Mouse (Mus musculus): ENCODE measurements at regions not wholly inside any gene's neighbourhood (a gene's known extent, or its start where the extent isn't known, plus 50 kb on each side); places are given as distances from the start of the nearest gene placed in this dataset.

DNA sequence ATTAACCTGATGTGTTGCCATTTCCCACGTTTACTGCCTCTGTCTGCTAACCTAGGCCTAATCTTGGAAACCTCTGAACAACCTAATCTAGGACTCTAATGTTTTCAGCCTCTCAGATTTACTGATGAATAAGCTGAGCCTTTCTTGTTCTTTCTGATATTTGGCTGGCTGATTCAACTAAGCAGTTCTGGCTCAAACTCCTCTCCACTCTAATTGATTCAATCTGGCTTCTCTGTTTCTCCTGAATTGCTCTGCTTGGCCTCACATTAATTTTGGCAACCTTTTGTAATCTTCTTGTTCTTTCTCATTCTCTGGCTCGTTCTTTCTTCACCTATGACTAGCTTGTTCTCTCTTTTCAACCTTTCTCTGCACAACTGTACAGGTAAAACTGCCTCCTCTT, 1561.2 kb upstream of the Zeb2 start:
- no peak for DNase-seq (ENCODE audit: low read depth)

DNA sequence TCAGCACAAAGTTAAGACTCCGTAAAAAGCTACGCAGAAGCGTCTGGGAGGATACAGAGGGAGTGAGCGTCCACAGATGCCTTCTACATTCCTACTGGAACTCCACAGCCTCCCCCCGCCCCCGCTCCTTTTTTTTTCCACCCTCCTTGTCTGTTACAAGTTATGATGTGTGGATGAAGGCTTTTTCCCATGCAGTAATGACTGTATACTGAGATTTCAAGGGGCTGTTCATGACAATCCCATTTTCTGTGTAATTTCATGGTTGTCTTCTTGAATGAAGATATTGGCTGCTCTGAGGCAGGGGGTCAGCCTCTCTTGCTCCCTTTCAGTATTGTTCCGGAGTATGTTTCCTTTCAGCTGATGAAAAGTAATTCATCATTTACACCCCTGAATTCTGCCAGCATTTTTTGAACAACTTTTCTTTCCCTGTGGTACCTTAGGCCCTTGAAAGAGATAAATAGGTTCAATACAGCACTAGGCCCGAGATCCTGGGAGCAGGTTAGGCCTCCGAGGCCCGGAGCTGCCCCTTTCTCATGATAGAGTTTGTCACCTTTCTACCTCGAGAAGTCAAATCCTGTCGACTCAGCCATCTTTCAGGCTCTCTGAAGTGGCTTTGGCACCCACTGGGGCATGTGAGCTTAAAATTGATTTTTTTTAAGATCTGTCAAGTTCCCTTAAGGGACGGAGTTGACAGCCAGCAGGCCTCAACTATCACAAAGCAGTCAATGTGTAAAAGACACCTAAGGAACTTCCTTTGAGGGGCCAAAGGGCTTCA, 1552.5 kb upstream of the Zeb2 start:
- no peak for DNase-seq (ENCODE audit: low read depth)

DNA sequence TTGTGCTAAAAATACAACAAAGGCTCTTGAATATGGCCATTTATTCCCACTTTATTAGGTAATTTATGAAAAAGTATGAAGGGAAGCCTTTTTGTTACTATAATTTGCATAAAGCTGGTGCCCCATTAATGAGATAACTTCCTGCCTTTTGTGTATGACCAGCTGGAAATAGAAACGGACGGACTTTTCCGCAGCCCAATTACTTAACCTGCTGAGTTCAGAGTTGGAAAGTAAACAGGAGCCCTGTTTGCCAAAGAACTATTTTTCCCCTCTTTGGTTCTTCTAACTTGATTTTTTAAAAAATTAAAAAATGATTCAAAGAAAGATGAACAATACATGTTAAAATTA, 1549.8 kb upstream of the Zeb2 start:
- DNase-seq (ENCODE audit: low read depth): no peak

DNA sequence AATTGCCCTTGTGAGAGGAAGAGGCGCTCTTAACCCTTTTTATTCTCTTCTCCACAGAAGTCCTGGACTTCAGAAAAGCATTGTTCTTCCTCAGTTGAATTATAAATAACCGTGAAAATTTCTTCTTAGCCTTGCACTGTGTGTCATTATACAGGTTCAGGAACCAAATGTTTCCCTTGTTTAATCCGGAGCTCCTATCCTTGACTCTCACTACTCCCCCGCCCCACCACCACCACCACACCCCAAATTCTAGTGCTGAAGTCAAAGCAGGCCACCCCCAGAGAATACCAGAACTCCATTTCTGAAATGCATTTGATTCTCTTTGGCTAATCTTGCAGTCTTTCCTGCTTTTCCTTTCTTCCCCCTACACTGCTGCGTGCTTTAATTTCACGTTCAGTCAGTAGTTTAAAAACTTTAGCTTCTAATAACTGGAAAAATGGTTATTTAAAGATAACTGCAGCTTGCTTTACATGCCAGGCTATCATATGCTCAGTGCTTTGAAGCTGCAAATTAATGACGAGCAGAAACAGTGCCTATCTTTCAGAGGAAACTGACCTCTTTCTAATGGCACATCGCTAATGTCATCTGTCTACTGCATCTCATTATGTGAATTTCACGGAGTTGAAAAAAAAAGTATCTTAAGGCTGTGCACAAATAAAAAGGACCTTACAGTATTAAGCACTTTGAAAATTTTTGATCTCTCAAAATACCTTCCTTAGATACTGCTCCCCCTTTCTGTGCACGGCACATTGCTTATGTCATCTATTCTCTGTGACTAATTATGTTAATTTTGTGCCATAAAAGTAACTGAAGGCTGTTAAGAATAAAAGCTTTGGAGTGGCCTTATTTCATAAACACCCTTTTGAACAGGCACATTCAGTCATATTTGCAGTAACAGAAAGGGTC, 1549.1 kb upstream of the Zeb2 start:
- no peak for DNase-seq (ENCODE audit: low read depth)

DNA sequence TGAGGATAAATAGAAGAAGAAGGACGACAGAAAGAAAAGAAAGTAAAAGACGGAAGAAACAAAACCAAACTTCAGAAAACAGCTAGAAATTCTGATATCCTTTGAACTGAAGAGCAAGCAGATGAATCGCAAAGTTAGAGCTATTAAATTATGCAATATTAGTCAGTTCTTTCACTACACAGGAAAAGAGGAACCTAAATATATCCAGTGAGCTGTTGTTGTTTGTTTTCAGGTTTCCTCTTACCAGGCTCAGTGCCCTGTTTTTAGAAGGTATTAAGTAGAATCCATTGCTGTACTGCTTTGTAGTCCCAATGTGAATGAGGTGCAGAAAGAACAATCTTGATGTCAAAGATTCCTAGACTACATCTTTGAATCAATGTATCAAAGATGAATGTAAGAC, 1544.7 kb upstream of the Zeb2 start:
- DNase-seq (ENCODE audit: low read depth): no peak

DNA sequence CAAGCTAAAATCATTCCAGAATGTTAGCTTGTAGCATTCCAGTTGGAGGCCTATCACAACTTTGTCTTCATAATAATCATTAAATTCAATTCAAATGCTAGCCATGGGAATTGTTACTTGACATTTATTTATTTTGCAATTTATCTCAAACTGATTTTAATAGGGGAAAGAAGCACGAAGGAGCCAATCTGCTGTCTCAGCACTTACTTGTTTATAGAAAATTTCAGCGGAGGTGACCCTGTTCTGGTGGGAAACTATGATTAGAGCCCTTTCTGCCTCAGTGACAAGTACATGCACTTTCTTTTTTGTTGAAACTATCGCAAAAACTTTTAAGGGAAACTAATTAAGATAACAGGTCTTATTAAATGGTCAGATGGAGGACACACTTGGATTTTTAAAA, 1543.4 kb upstream of the Zeb2 start:
- DNase-seq (ENCODE audit: low read depth): no peak

DNA sequence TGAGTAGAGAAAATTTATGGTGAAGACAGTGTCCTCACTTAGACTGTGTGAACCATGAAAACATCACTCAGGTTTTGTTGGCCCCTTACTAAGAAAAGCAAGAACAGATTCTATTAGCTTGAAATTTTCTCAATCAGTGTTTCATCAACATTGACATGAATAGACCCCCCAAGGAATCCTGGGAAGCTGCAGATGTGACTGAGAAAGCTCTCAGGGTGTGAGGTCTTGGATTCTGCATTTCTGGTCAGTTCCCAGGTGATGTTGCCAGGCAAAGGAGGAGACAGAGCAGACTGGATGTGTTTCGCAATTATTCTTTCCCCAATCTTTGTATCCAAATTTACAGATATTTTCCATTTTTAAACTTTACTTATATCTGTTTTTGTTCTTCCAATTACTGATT, 1538.1 kb upstream of the Zeb2 start:
- DNase-seq (ENCODE audit: low read depth): no peak

DNA sequence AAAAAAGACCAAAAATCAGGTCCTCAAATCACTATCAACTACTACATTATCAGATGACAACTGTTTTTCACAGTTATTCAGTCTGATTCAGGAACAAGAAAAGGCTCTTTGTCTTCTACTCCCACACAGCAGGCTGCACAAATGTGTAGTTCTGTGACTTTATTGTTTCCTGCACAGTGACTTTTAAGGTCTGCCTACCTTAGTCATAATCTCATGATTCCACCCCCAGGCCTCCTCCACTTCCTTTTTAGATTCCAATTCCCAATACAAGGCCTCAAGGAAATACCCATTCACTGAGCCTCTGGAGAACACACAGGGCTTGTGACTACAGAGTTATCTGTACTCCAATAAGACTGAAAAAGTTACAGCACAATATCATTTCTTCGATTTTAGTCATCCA, 1535.4 kb upstream of the Zeb2 start:
- peak; percentile 14 for DNase-seq (ENCODE audit: low read depth)

DNA sequence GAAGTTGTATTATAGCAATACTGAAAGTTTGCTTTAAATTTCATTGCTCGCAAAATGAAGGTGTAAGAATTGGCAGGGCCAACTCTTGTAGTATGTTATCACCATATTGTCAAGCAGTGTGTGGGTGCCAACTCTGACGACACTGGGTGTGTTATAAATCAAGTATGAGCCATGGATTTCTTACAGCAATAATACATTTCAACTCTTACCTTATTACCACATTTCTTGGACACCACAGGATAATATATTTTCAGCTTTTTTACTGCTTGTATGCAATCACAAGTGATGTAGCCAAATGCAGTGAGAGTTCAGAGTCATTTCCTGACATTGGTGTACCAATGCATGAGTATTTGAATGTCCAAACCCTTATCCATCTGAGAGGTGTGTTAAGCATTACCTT, 1529.2 kb upstream of the Zeb2 start:
- DNase-seq (ENCODE audit: low read depth): peak; percentile 38

DNA sequence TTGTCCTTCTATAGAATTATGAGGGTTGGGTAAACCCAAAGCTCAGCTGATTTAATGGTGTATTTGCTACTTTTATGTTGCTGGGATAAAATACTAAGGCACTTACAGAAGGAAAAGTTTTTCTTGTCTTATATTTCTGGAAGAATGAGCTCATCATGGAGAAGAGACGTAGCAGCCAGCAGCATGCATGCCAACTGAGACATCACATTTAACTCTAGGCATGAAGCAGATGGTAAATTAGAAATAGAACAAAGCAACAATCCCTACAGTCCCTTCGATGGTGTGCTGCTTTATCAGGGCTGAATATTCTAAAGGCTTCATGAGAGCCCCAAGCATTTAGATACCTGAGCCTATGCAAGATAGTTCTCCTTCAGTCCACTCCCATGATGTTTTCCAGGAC, 1492.0 kb upstream of the Zeb2 start:
- no peak for DNase-seq (ENCODE audit: low read depth)

DNA sequence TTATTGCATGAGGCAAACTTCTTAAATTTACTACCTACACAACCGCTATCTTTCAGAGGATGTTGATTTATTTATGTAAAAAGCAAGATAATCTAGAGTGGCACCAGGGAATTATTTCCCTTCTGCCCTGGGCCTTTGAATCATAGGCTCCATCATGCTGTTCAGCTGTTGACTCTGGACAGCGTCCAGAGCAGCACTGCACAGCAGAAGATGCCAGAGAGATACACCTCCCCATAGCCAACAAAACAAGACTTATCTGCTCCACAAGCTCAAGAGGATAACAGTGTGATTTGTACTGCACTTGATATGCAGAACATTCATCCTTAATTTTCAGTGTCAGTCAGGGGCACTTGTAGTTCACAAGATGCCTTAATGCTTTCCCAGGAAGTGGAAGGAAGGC, 1464.6 kb upstream of the Zeb2 start:
- DNase-seq (ENCODE audit: low read depth): no peak

DNA sequence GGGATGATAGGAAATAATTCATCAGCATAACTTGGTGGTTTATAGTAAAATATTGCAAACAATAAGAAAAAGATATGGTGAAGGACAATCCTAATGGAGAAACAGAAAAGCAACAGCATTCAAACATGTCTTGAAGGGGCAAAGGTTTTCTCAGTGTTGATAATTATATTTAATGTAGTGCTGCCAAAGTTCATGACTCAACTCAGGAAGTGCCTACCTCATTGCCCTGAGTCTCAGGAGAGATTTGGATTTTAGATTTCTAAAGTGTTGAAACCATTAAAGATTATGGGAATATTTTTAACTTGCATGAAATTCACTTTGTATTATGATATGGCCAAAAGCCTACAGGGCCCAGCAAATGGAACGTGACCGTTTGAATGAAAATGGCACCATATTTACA, 1453.2 kb upstream of the Zeb2 start:
- DNase-seq (ENCODE audit: low read depth): no peak

DNA sequence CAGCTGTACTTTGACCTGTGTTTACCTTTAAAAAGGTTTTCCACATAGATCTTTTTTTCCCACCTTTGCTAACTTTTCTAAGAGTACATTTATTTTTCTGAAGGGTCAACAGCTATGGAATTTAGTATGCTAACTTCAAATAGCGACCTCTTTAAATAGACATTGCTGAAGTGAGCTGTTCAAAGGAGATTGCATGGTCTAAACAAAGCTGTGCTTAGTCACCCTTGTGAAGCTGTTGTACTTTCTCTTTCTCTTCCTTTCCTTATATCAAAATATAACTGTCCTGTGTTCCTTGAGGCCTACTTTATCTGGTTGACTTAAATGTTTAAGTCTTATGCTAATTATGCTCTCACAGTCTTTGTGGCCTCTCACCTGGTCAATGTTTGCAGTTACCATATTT, 1416.2 kb upstream of the Zeb2 start:
- no peak for DNase-seq (ENCODE audit: low read depth)

DNA sequence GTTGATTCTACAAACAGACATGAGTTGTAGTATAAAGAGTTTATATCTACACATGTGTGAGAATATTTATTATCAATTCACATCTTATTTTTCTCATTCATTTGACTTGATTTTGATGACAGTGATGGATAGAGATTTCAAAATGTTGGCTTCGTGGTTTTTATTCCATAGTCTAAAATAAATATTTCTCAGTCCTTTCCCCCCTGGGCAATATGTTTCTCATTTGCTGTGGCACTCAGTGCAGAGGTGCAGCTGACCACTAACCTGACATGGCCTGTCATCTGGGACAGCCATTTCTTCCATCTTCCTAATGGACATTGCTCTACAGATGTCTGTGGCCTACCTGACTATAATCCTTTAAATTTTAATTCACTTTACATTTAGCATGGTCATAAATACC, 1413.5 kb upstream of the Zeb2 start:
- no peak for DNase-seq (ENCODE audit: low read depth)

DNA sequence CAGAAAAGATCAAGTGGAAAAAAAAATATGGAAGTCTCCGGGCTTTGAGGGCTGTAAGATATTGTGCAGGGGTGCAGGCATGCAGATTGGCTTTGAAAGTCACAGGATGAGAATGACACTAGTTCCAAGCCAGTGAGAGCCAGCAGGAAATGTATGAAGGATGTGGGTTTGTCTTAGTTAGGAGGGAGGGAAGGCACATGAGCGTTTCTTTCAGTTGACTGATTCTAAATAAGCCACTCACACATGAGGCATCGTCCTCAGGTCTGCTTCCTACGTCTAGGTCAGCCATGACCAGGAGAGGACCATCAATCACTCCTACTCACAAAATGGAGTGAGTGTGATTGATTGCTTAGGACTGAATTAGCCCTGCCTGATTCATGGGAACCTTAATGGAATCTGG, 1408.0 kb upstream of the Zeb2 start:
- DNase-seq (ENCODE audit: low read depth): no peak

DNA sequence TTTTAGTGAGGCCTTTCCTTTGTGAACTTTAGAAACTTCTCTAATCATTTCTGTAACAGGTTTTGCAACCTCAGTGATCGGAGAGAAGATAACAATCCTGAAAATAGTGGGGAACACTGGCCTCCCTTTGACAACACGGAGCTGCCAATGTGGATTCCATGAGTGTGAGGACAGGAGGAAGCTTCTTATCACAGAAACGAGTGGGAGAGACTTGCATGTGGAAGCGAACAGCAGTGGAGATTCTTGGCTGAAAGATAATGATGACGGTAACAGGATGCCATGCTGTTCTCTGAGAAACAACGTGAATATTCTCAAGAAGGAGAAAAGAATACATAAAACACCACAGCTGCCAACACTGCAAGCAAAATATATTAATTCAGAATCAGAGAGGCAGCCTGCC, 1407.4 kb upstream of the Zeb2 start:
- DNase-seq (ENCODE audit: low read depth): no peak

DNA sequence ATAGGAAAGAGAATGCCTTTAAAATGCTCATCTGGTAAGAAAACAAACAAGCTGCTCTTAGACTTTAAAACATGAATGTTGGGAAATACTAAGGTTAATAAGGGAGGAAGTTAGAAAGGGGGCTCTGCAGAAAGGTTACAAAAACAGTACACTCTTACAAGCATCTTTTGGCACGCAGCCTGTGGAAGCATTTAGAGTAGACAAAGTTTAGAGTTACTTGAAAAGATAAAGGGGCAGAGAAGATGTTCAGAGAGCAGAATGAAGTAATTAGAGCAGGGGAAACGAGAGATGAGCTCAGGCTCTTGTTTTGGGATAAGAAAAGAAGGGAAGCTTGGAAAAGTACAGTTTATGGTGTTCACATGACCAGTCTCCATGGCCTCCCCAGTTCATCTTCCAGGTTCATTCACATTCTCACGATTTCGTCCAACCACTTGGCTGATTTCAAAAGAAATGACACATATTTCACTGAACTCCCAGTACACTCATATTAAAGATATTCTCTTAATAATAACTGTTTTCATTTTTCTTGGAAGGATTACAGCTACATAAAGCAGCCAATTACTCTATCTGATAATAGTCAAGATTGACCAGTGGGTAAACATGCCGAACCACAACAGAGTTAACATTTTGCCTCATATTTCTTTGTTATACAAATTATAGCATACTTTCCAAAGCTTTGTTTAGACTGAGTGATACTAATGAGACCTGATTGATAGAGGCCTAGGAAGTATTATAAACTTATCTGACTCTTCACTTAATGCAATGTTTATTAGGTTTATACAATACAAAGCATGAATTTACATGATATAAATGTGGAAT, 1404.2 kb upstream of the Zeb2 start:
- no peak for DNase-seq (ENCODE audit: low read depth)

DNA sequence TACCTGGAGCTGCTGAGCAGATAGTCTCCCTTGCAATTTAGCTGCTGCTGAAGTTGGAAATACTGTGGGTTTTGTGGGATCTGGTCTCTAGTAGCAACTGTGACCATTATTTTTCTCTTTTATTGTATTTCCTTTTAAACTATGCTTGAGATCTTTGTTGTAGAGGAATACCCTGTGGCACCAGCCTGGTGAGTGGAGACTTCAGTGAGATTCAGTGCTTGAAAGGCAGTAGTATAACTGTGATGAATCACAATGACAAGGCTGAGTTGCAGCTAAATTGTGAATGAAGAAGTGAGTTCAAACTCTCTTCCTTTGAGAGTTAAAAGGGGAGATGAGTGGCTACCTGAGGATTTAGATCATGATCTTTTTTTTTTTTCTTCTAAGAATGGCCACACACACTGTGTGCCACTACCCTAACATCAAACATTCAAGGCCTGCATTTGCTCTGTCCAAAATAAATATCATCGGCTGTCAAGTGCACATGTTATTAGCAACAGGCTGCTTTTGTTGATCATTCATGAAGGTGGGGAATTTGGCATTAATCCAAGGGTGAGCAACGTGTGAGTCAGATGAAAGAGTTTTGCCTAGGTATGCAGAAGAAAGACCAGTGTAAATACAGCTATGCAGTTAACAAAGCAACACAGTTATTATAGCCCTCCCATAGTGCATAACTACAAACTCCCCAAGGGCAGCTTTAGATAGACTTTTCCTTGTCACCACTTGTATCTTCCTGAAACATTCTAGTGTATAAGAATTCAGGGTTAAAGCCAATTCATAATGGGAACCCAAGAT, 1395.2 kb upstream of the Zeb2 start:
- DNase-seq (ENCODE audit: low read depth): no peak

DNA sequence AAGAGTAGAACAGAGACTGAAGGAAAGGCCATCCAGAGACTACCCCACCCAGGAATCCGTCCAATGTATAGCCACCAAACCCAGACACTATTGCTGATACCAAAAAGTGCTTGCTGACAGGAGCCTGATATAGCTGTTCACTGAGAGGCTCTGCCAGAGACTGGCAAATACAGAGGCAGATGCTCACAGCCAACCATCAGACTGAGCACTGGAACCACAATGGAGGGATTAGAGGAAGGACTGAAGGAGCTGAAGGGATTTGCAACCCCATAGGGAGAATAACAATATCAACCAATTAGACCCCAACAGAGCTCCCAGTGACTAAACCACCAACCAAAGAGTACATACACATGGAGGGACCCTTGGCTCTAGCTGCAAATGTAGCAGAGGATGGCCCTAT, 1389.8 kb upstream of the Zeb2 start:
- no peak for DNase-seq (ENCODE audit: low read depth)

DNA sequence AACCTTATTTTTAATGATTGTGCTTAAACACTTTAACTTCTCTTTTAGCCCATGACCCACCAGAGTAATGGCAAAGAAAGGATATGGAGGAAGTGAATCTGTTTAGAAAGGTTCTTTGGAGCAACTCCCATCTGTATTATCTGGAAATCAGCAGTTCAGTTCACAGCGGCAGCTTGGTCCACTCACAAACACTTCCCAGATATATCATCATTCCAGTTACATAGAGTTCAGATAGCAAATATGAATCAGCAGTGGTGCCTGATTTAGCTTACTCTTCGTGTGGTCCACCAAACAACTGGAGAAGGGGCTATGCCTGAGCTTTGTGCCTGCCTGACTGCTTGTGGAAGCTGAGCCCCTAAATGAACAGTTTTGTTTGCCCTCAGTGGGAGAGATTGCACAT, 1385.9 kb upstream of the Zeb2 start:
- DNase-seq (ENCODE audit: low read depth): no peak

DNA sequence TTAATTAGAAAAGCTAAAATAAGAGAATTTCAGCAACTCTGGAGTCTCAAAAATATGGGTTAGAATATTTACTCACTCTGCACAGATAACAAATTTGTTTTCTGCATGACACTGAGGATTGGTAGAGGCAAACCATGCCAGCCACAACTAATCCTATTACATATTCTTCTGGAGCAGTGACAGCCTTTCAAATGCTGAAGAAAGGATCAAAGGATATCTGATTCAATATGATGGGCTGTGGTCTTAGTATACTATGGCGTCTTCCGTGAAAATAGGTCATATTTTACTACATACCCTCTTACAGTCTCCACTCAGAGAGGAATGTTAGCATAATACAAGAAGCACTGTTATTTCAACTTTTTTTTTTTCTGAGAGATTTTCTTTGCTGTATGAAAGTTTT, 1375.1 kb upstream of the Zeb2 start:
- no peak for DNase-seq (ENCODE audit: low read depth)

DNA sequence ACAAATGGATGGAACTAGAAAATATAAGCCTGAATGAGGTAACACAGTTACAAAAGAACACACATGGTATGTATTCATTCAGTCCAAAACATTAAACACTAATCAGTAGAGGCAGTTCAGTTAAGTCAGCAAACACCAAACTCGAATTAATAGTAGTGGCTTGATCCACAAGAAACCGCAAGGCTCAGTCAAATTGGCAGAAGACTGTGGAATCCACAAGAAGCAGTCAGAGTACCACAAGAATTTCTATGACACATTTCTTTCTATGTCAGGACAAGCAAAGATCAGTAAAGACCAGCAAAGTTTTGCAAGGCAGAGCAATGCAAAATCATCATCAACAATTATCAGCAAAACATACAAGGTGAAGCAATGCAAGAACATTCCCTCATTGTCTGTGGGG, 1373.9 kb upstream of the Zeb2 start:
- DNase-seq (ENCODE audit: low read depth): no peak
